Mouse (Mus musculus): ENCODE results near the gene Hist1h2bl. TPM values are rescaled to one million over a fixed set of nuclear protein-coding genes. Genes with fewer than 3 reads are reported as not detected.
"Not testable (repeated sequence)": the region's sequence is repeated elsewhere in the genome, so short reads cannot be mapped to it uniquely, and the experiment has no call there.

Hist1h2bl gene
- polyA plus RNA-seq, 1 experiment from 2014 or later: 2.1 TPM

DNA sequence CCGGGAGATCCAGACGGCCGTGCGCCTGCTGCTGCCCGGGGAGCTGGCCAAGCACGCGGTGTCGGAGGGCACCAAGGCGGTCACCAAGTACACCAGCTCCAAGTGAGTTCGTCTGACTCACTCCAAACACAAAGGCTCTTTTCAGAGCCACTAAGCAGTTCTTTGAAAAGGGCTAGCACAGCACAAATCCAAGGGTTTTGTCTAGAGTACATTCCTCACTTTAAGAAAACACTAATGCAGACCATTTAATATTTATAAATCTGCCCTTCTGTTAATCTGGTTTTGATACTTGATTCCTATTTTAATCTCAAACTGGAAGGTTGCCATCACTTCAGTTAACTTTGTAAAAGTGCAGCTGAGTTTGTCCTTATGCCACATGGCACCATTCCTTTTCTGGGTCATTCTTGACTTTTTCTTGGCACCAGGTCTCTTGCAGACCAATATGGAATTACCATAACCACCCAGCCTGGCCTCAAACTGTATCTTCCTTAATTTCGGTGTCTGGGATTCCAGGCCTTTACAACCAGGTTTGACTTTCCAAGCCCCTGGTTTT lies 6.5 kb upstream of the Hist1h2bl start:
- TF ChIP-seq CTCF (IDR thresholded peaks at IDR 0.05; ENCODE audit: low read depth): no peak
- peak overlapping the region; percentile 16; the same call in 1 of the 2 replicates for H3K4me3 ChIP-seq (replicated peaks; ENCODE audit: low read depth, low read length)

DNA sequence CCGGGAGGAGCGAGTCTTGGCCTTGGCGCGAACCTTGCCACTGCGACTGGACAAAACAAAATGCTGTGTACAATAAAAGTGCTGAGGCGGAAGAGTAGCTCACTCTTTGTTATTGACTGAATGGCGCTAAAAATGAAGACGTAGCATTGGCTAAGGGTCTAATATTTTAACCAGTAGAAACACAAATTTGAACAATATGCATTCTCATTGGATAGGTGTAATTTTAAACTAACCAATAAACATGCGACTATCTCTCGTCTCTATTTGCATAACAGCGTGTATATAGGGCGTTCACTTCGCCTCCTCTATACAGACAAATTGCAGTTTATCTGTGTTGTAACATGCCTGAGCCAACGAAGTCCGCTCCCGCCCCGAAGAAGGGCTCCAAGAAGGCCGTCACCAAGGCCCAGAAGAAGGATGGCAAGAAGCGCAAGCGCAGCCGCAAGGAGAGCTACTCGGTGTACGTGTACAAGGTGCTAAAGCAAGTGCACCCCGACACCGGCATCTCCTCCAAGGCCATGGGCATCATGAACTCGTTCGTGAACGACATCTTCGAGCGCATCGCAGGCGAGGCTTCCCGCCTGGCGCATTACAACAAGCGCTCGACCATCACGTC lies 5.9 kb upstream of the Hist1h2bl start, which contains the start of gene Hist1h2bm:
TSS of gene Hist1h2bm (plus strand) at position 288 of the 616 bp plus-strand sequence.
- H3K36me3 ChIP-seq (ENCODE audit: insufficient read depth, low read length); H3K9me3 ChIP-seq (replicated peaks; ENCODE audit: low read length); H3K27me3 ChIP-seq (ENCODE audit: insufficient read depth, low read length): not testable (repeated sequence)
- Histone ChIP-seq H3K4me3 (replicated peaks; ENCODE audit: low read depth, low read length) (peak within 1 kb of the TSS; percentile 35), H3K27ac (peak within 1 kb of the TSS; percentile 87), H3K4me1 (replicated peaks; ENCODE audit: insufficient read depth, low read length) (peaks cover 13% of the 10 kb centered on the region), H3K9ac (ENCODE audit: low read depth, low read length) (peak within 1 kb of the TSS; percentile 46), H3K4me2 (ENCODE audit: low read length) (peak within 1 kb of the TSS; percentile 62)
- ATAC-seq (replicated peaks; ENCODE audit: low FRiP score, low read depth) (peak; percentile 95), DNase-seq (ENCODE audit: low spot score) (peak; percentile 98)
- under 1% methylated on average over 37 of the region's 37 CpGs for WGBS

More for the DNA sequence above, 6.5 kb upstream of the Hist1h2bl start:
- Histone ChIP-seq H3K27ac (peak overlapping the region; percentile 84), H3K4me2 (ENCODE audit: low read length) (peak overlapping the region; percentile 52), H3K36me3 (ENCODE audit: insufficient read depth, low read length) (no peaks in the 10 kb centered on the region), H3K27me3 (ENCODE audit: insufficient read depth, low read length) (no peaks in the 10 kb centered on the region), H3K9me3 (replicated peaks; ENCODE audit: low read length) (no peaks in the 10 kb centered on the region), H3K4me1 (replicated peaks; ENCODE audit: insufficient read depth, low read length) (peaks cover 10% of the 10 kb centered on the region), H3K9ac (ENCODE audit: low read depth, low read length) (peak overlapping the region; percentile 46; the same call in 1 of the 2 replicates)
- DNase-seq (ENCODE audit: low spot score) (peak; percentile 37), ATAC-seq (replicated peaks; ENCODE audit: low FRiP score, low read depth) (0 out of 2 replicates have a peak, but pooled peaks have one; percentile 20)
- 4% methylated on average over 11 of the region's 11 CpGs for WGBS

DNA sequence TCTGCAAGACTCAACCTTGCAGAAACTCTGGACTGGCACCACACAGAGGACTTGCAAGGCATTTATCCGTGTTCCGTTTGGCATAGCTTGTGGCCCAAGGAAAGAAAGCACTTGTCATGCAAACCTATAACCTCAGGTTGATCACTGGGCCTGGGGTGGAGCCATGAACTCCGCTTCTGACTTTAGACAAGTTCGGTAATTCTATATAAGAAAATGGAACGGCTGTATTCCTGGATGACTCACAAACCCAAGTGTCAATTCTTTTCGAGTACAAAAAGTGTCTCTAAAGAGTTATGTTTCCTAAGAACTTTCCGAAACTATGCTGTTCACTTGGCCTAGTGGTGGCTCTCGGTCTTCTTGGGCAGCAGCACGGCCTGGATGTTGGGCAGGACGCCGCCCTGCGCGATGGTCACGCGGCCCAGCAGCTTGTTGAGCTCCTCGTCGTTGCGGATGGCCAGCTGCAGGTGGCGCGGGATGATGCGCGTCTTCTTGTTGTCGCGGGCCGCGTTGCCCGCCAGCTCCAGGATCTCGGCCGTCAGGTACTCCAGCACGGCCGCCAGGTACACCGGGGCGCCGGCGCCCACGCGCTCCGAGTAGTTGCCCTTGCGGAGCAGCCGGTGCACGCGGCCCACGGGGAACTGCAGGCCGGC lies 5.3 kb upstream of the Hist1h2bl start:
- DNase-seq (ENCODE audit: low spot score) (peak; percentile 34), ATAC-seq (replicated peaks; ENCODE audit: low FRiP score, low read depth) (peak; percentile 30; the same call in 1 of the 2 replicates)
- Histone ChIP-seq H3K4me1 (replicated peaks; ENCODE audit: insufficient read depth, low read length) (peaks cover 16% of the 10 kb centered on the region), H3K4me3 (replicated peaks; ENCODE audit: low read depth, low read length) (peak overlapping the region; percentile 35), H3K4me2 (ENCODE audit: low read length) (peak overlapping the region; percentile 62), H3K9ac (ENCODE audit: low read depth, low read length) (peak overlapping the region; percentile 36; the same call in 1 of the 2 replicates), H3K27ac (peak overlapping the region; percentile 87)
- H3K36me3 ChIP-seq (ENCODE audit: insufficient read depth, low read length); H3K27me3 ChIP-seq (ENCODE audit: insufficient read depth, low read length); H3K9me3 ChIP-seq (replicated peaks; ENCODE audit: low read length): not testable (repeated sequence)
- WGBS: 3% methylated on average over 19 of the region's 44 CpGs

DNA sequence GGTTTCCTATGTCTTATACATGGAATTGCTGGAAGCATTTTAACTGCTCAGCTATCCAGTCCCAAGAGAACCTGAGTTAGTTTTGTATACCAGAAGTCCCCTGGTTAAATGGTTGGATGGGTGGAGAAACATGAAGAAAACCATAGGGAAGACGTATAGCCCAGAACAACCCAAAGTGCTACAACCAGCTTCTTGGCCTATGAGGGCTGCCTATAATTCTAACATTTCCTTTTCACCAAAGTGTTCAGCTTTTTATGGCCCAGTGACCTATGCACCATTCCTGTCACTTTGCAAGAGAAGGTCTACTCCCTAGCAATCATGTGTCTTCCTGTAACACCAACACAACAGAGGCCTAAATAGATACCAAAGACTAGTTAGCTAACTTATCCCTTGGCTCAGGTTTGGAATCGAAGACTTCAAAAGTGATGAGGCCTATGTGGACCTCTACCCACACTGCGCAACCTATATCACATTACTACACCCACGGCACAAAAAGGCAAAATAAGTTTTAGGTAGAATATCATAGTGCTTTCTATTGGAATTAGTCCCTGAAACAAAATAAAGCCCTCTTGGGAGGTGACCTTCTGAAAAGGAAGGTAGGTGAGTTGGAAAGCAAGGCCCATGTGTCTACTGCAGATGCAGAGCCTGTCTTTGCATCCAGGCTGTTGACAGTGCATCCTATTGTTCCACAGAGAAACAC lies 2.6 kb upstream of the Hist1h2bl start:
- Histone ChIP-seq H3K4me3 (replicated peaks; ENCODE audit: low read depth, low read length) (peak overlapping the region; percentile 33; the same call in 1 of the 2 replicates), H3K4me1 (replicated peaks; ENCODE audit: insufficient read depth, low read length) (peaks cover 18% of the 10 kb centered on the region), H3K9ac (ENCODE audit: low read depth, low read length) (peak overlapping the region; percentile 57; the same call in 1 of the 2 replicates), H3K27me3 (ENCODE audit: insufficient read depth, low read length) (no peaks in the 10 kb centered on the region), H3K36me3 (ENCODE audit: insufficient read depth, low read length) (no peaks in the 10 kb centered on the region), H3K27ac (peak overlapping the region; percentile 70; the same call in 1 of the 2 replicates), H3K9me3 (replicated peaks; ENCODE audit: low read length) (no peaks in the 10 kb centered on the region), H3K4me2 (ENCODE audit: low read length) (peak overlapping the region; percentile 64)
- DNase-seq (ENCODE audit: low spot score): peak; percentile 21
- WGBS: 44% methylated on average over 4 of the region's 4 CpGs
- no peak for ATAC-seq (replicated peaks; ENCODE audit: low FRiP score, low read depth)
- no peak for TF ChIP-seq CTCF (IDR thresholded peaks at IDR 0.05; ENCODE audit: low read depth)

GRCm38 (mm10) chr13:21717397-21718357 lies 1.7 kb upstream of the Hist1h2bl start, which contains the start of gene Hist1h3h:
Gene Hist1h3h, plus strand, starts transcription at chr13:21717659.
- peak within 1 kb of the TSS; percentile 92 for H3K27ac ChIP-seq

GRCm38 (mm10) chr13:21716540-21717391 lies 823 bp upstream of the Hist1h2bl start:
- peak overlapping the region; percentile 92 for H3K27ac ChIP-seq
- ATAC-seq (replicated peaks; ENCODE audit: low FRiP score, low read depth): peak; percentile 4; the same call in 1 of the 2 replicates
- peaks cover 15% of the 10 kb centered on the region; the same call in 1 of the 2 replicates for H3K4me1 ChIP-seq (replicated peaks; ENCODE audit: insufficient read depth, low read length)
- peak overlapping the region; percentile 72 for H3K4me2 ChIP-seq (ENCODE audit: low read length)
- H3K9ac ChIP-seq (ENCODE audit: low read depth, low read length): peak overlapping the region; percentile 62
- DNase-seq (ENCODE audit: low spot score): peak; percentile 49
- under 1% methylated on average over 9 of the region's 38 CpGs for WGBS
- H3K9me3 ChIP-seq (replicated peaks; ENCODE audit: low read length); H3K36me3 ChIP-seq (ENCODE audit: insufficient read depth, low read length); H3K27me3 ChIP-seq (ENCODE audit: insufficient read depth, low read length): not testable (repeated sequence)
- peak overlapping the region; percentile 39 for H3K4me3 ChIP-seq (replicated peaks; ENCODE audit: low read depth, low read length)

More at GRCm38 (mm10) chr13:21717397-21718357, 1.7 kb upstream of the Hist1h2bl start, which contains the start of gene Hist1h3h:
- peak within 1 kb of the TSS; percentile 62 for H3K9ac ChIP-seq (ENCODE audit: low read depth, low read length)
- H3K9me3 ChIP-seq (replicated peaks; ENCODE audit: low read length); H3K27me3 ChIP-seq (ENCODE audit: insufficient read depth, low read length); ATAC-seq (replicated peaks; ENCODE audit: low FRiP score, low read depth); H3K36me3 ChIP-seq (ENCODE audit: insufficient read depth, low read length): not testable (repeated sequence)
- peaks cover 17% of the 10 kb centered on the region for H3K4me1 ChIP-seq (replicated peaks; ENCODE audit: insufficient read depth, low read length)
- H3K4me2 ChIP-seq (ENCODE audit: low read length): peak within 1 kb of the TSS; percentile 72
- DNase-seq (ENCODE audit: low spot score): peak; percentile 97
- under 1% methylated on average over 25 of the region's 56 CpGs for WGBS
- H3K4me3 ChIP-seq (replicated peaks; ENCODE audit: low read depth, low read length): peak within 1 kb of the TSS; percentile 39

Data from kidney, postnatal 0 days (tissue).